Mouse (Mus musculus): Measurements from ENCODE around the gene Zscan18. TPM values are rescaled to one million over a fixed set of nuclear protein-coding genes. Genes with fewer than 3 reads are reported as not detected.

Zscan18 gene
- polyA plus RNA-seq, 1 experiment from 2014 or later, result 10.4 TPM

GRCm38 (mm10) chr7:12788025-12788424 lies 15.4 kb downstream of the Zscan18 start:
- Histone ChIP-seq H3K9me3 (replicated peaks) (no peaks in the 10 kb centered on the region), H3K4me1 (replicated peaks) (no peaks in the 10 kb centered on the region), H3K9ac (no peak overlapping the region), H3K36me3 (no peaks in the 10 kb centered on the region), H3K4me2 (no peak overlapping the region), H3K4me3 (no peak overlapping the region), H3K27me3 (replicated peaks) (no peaks in the 10 kb centered on the region), H3K27ac (ENCODE audit: poor library complexity, severe bottlenecking) (no peak overlapping the region)
- no peak for ATAC-seq (ENCODE audit: insufficient number of reproducible peaks, low FRiP score)
- 33% methylated on average over 5 of the region's 5 CpGs for WGBS

GRCm38 (mm10) chr7:12787333-12787732 lies 16.1 kb downstream of the Zscan18 start:
- Histone ChIP-seq H3K4me2 (no peak overlapping the region), H3K36me3 (no peaks in the 10 kb centered on the region), H3K4me3 (no peak overlapping the region), H3K9ac (no peak overlapping the region), H3K4me1 (replicated peaks) (no peaks in the 10 kb centered on the region), H3K9me3 (replicated peaks) (no peaks in the 10 kb centered on the region), H3K27me3 (replicated peaks) (no peaks in the 10 kb centered on the region), H3K27ac (ENCODE audit: poor library complexity, severe bottlenecking) (no peak overlapping the region)
- ATAC-seq (ENCODE audit: insufficient number of reproducible peaks, low FRiP score), result no peak
- 69% methylated on average over 6 of the region's 6 CpGs for whole genome bisulfite sequencing

- Histone ChIP-seq H3K9ac (peak overlapping the region; percentile 82), H3K4me2 (peak overlapping the region; percentile 92), H3K9me3 (replicated peaks) (no peaks in the 10 kb centered on the region), H3K27me3 (replicated peaks) (no peaks in the 10 kb centered on the region), H3K36me3 (peaks cover 2% of the 10 kb centered on the region), H3K4me3 (peak overlapping the region; percentile 88), H3K4me1 (replicated peaks) (peaks cover 7% of the 10 kb centered on the region), H3K27ac (ENCODE audit: poor library complexity, severe bottlenecking) (peak overlapping the region; percentile 12; the same call in 1 of the 2 replicates)
- WGBS, result under 1% methylated on average over 57 of the region's 57 CpGs
- ATAC-seq (ENCODE audit: insufficient number of reproducible peaks, low FRiP score), result peak; percentile 95
Measured at GRCm38 (mm10) chr7:12780151-12780830, 23.1 kb downstream of the Zscan18 start.

- Histone ChIP-seq H3K27ac (ENCODE audit: poor library complexity, severe bottlenecking) (no peak overlapping the region), H3K4me1 (replicated peaks) (peaks cover 7% of the 10 kb centered on the region), H3K9me3 (replicated peaks) (no peaks in the 10 kb centered on the region; the same call in 1 of the 2 replicates), H3K9ac (peak overlapping the region; percentile 82), H3K4me2 (peak overlapping the region; percentile 92), H3K36me3 (peaks cover 8% of the 10 kb centered on the region), H3K4me3 (peak overlapping the region; percentile 88), H3K27me3 (replicated peaks) (no peaks in the 10 kb centered on the region)
- ATAC-seq (ENCODE audit: insufficient number of reproducible peaks, low FRiP score), result no peak; the same call in 1 of the 2 replicates
- 24% methylated on average over 10 of the region's 10 CpGs for WGBS
Measured at GRCm38 (mm10) chr7:12779782-12780150, 23.7 kb downstream of the Zscan18 start.

GRCm38 (mm10) chr7:12779141-12779540 lies 24.3 kb downstream of the Zscan18 start:
- no peak for ATAC-seq (ENCODE audit: insufficient number of reproducible peaks, low FRiP score)
- Histone ChIP-seq H3K4me1 (replicated peaks) (peaks cover 7% of the 10 kb centered on the region), H3K9ac (no peak overlapping the region), H3K4me3 (no peak overlapping the region), H3K36me3 (peaks cover 14% of the 10 kb centered on the region), H3K27ac (ENCODE audit: poor library complexity, severe bottlenecking) (no peak overlapping the region), H3K4me2 (peak overlapping the region; percentile 92; the same call in 1 of the 2 replicates), H3K27me3 (replicated peaks) (no peaks in the 10 kb centered on the region), H3K9me3 (replicated peaks) (no peaks in the 10 kb centered on the region; the same call in 1 of the 2 replicates)
- WGBS, result 80% methylated on average over 5 of the region's 5 CpGs

- Histone ChIP-seq H3K9me3 (replicated peaks) (no peaks in the 10 kb centered on the region; the same call in 1 of the 2 replicates), H3K4me3 (no peak overlapping the region), H3K4me2 (no peak overlapping the region), H3K9ac (no peak overlapping the region), H3K27me3 (replicated peaks) (no peaks in the 10 kb centered on the region), H3K27ac (ENCODE audit: poor library complexity, severe bottlenecking) (no peak overlapping the region), H3K4me1 (replicated peaks) (peaks cover 3% of the 10 kb centered on the region; the same call in 1 of the 2 replicates), H3K36me3 (peaks cover 59% of the 10 kb centered on the region)
- ATAC-seq (ENCODE audit: insufficient number of reproducible peaks, low FRiP score), result no peak
- 97% methylated on average over 1 of the region's 1 CpGs for WGBS
Measured at GRCm38 (mm10) chr7:12774606-12775005, 28.8 kb downstream of the Zscan18 start.

- no peak overlapping the region for H3K4me2 ChIP-seq
- no peak overlapping the region for H3K27ac ChIP-seq (ENCODE audit: poor library complexity, severe bottlenecking)
- no peak for ATAC-seq (ENCODE audit: insufficient number of reproducible peaks, low FRiP score)
- no peaks in the 10 kb centered on the region for H3K4me1 ChIP-seq (replicated peaks)
- peaks cover 64% of the 10 kb centered on the region for H3K36me3 ChIP-seq
- 81% methylated on average over 9 of the region's 9 CpGs for WGBS
- H3K9me3 ChIP-seq (replicated peaks), result no peaks in the 10 kb centered on the region; the same call in 1 of the 2 replicates
- H3K4me3 ChIP-seq, result no peak overlapping the region
- no peaks in the 10 kb centered on the region for H3K27me3 ChIP-seq (replicated peaks)
- no peak overlapping the region for H3K9ac ChIP-seq
Measured at GRCm38 (mm10) chr7:12774111-12774510, 29.3 kb downstream of the Zscan18 start.

- no peaks in the 10 kb centered on the region for H3K36me3 ChIP-seq
- peak overlapping the region; percentile 24; the same call in 1 of the 2 replicates for H3K4me2 ChIP-seq
- no peak for ATAC-seq (ENCODE audit: insufficient number of reproducible peaks, low FRiP score)
- no peaks in the 10 kb centered on the region for H3K27me3 ChIP-seq (replicated peaks)
- H3K4me3 ChIP-seq, result peak overlapping the region; percentile 14
- H3K4me1 ChIP-seq (replicated peaks), result no peaks in the 10 kb centered on the region
- 60% methylated on average over 24 of the region's 24 CpGs for WGBS
- no peak overlapping the region for H3K27ac ChIP-seq (ENCODE audit: poor library complexity, severe bottlenecking)
- peaks cover 16% of the 10 kb centered on the region for H3K9me3 ChIP-seq (replicated peaks)
- no peak overlapping the region for H3K9ac ChIP-seq
Measured at GRCm38 (mm10) chr7:12749431-12750198, 53.8 kb downstream of the Zscan18 start.

- ATAC-seq (ENCODE audit: insufficient number of reproducible peaks, low FRiP score), result no peak
- Histone ChIP-seq H3K36me3 (no peaks in the 10 kb centered on the region), H3K27me3 (replicated peaks) (no peaks in the 10 kb centered on the region), H3K9ac (no peak within 1 kb of the TSS), H3K9me3 (replicated peaks) (no peaks in the 10 kb centered on the region), H3K4me2 (no peak within 1 kb of the TSS), H3K4me3 (no peak within 1 kb of the TSS), H3K27ac (ENCODE audit: poor library complexity, severe bottlenecking) (no peak within 1 kb of the TSS), H3K4me1 (replicated peaks) (no peaks in the 10 kb centered on the region)
- 42% methylated on average over 1 of the region's 1 CpGs for WGBS
Measured at GRCm38 (mm10) chr7:12734904-12735303, 68.5 kb downstream of the Zscan18 start, which contains the start of gene Vmn2r56. Gene Vmn2r56 (minus strand): TSS chr7:12735004.

Measured in heart, embryonic 12.5 days (tissue).